Mouse (Mus musculus): Measurements from ENCODE around the gene Tac4. TPM values are rescaled to one million over a fixed set of nuclear protein-coding genes. Genes with fewer than 3 reads are reported as not detected.

Gene Tac4
- total RNA-seq, 2 experiments from 2014 or later: 0.15 TPM; not detected in 1

GRCm38 (mm10) chr11:95310648-95311424 lies 49.5 kb downstream of the Tac4 start:
- 0 out of 2 replicates have a peak, but pooled peaks have one; percentile 0 for ATAC-seq (ENCODE audit: poor library complexity, severe bottlenecking)

GRCm38 (mm10) chr11:95311425-95311807 lies 50.1 kb downstream of the Tac4 start:
- no peak for ATAC-seq (ENCODE audit: poor library complexity, severe bottlenecking)

- no peak for ATAC-seq (ENCODE audit: poor library complexity, severe bottlenecking)
These were observed 54.1 kb downstream of the Tac4 start for GRCm38 (mm10) chr11:95315215-95315955.

GRCm38 (mm10) chr11:95318116-95318515 lies 56.8 kb downstream of the Tac4 start:
- ATAC-seq (ENCODE audit: poor library complexity, severe bottlenecking): no peak

Other genes with a start within 250 kb of the Tac4 start
- 4.5 and 6.3 TPM in 2 replicates for gene Pdk2, start 220.2 kb upstream of the Tac4 start, total RNA-seq (2015)
- 0.73 and 1.7 TPM in 2 replicates for gene Pdk2, start 220.2 kb upstream of the Tac4 start, total RNA-seq (2017)
- 0.09 TPM in 1 of 2 replicates, not detected in the other for gene Itga3, start 184.7 kb upstream of the Tac4 start, total RNA-seq (2015)
- 0.24 TPM in 1 of 2 replicates, not detected in the other for gene Itga3, start 184.7 kb upstream of the Tac4 start, total RNA-seq (2017)
- gene Dlx3, start 141.4 kb upstream of the Tac4 start, total RNA-seq (2015): 0.04 TPM in 1 of 2 replicates, not detected in the other
- gene Dlx3, start 141.4 kb upstream of the Tac4 start, total RNA-seq (2017): not detected in 2 replicates
- gene Dlx4, start 115.3 kb upstream of the Tac4 start, total RNA-seq (2015): not detected in 2 replicates
- gene Dlx4, start 115.3 kb upstream of the Tac4 start, total RNA-seq (2017): not detected in 2 replicates
- 78.8 and 84.7 TPM in 2 replicates for gene Kat7, start 48.7 kb downstream of the Tac4 start, total RNA-seq (2015)
- gene Kat7, start 48.7 kb downstream of the Tac4 start, total RNA-seq (2017): 65.1 and 69.1 TPM in 2 replicates
- 62.5 and 73.3 TPM in 2 replicates for gene Fam117a, start 75.5 kb downstream of the Tac4 start, total RNA-seq (2015)
- gene Fam117a, start 75.5 kb downstream of the Tac4 start, total RNA-seq (2017): 63.5 and 72.2 TPM in 2 replicates
- gene Slc35b1, start 123.2 kb downstream of the Tac4 start, total RNA-seq (2015): 44.9 and 59.7 TPM in 2 replicates
- gene Slc35b1, start 123.2 kb downstream of the Tac4 start, total RNA-seq (2017): 59.2 and 62.2 TPM in 2 replicates
- 102 and 112 TPM in 2 replicates for gene Spop, start 152.6 kb downstream of the Tac4 start, total RNA-seq (2015)
- gene Spop, start 152.6 kb downstream of the Tac4 start, total RNA-seq (2017): 76.1 and 83.3 TPM in 2 replicates

Data from megakaryocyte, adult 5-6 weeks (primary cell).